Mouse (Mus musculus) limb, embryonic 12.5 days (tissue): ENCODE data around the gene Fam227b. TPM values are rescaled to one million over a fixed set of nuclear protein-coding genes. Genes with fewer than 3 reads are reported as not detected.

ENCODE experiments used
- ATAC-seq: fragments of 200-750 bp; cut with Nextera tagmentation; 2 replicates; pipeline ENCODE4 v1.8.0; 2017; ENCODE audit warnings: low read depth, moderate TSS enrichment; ENCODE audit not compliant: insufficient number of reproducible peaks, insufficient read depth, low FRiP score, low TSS enrichment
- H3K27ac ChIP-seq: fragments of 300-500 bp; sonication (generic); 2 replicates; pipeline ENCODE4 v1.5.1; 2016; ENCODE audit warnings: mild to moderate bottlenecking, moderate library complexity
- H3K27me3 ChIP-seq: fragments of 300-500 bp; sonication (generic); 2 replicates; pipeline ENCODE4 v1.6.1; 2016; ENCODE audit warnings: mild to moderate bottlenecking, moderate library complexity
- H3K36me3 ChIP-seq: fragments of 300-500 bp; sonication (generic); 2 replicates; pipeline ENCODE4 v1.6.1; 2016; ENCODE audit warnings: mild to moderate bottlenecking, moderate library complexity
- H3K4me1 ChIP-seq: fragments of 300-500 bp; sonication (generic); replicated peaks from 2 replicates; pipeline ENCODE4 v1.6.1; 2016
- H3K4me2 ChIP-seq: fragments of 300-500 bp; sonication (generic); 2 replicates; pipeline ENCODE4 v1.6.1; 2016; ENCODE audit warnings: mild to moderate bottlenecking, moderate library complexity
- H3K4me3 ChIP-seq: fragments of 300-500 bp; sonication (generic); replicated peaks from 2 replicates; pipeline ENCODE4 v1.5.1; 2016; ENCODE audit warnings: mild to moderate bottlenecking
- H3K9ac ChIP-seq: fragments of 300-500 bp; sonication (generic); replicated peaks from 2 replicates; pipeline ENCODE4 v1.6.1; 2016; ENCODE audit warnings: mild to moderate bottlenecking, moderate library complexity
- H3K9me3 ChIP-seq: fragments of 300-500 bp; sonication (generic); 2 replicates; pipeline ENCODE4 v1.6.1; 2016; ENCODE audit warnings: mild to moderate bottlenecking, moderate library complexity
- WGBS: fragments of 180-500 bp; shearing (Covaris S2); methylation state at CpG from one replicate; pipeline ENCODE4 v1.1.7; 2016; 5-methylcytosine and 5-hydroxymethylcytosine counted together
- polyA plus RNA-seq: library from polyadenylated mRNA; unstranded; fragments of >200 nt; fragmentation: Nextera tagmentation; extraction: Ambion mirVana; gene quantifications from 2 replicates; pipeline ENCODE4 v1.2.1, GENCODE M21; 2016

Gene Fam227b
- polyA plus RNA-seq, 1 experiment from 2014 or later: not detected

GRCm38 (mm10) chr2:125973207-125973606, 178.6 kb downstream of the Fam227b start:
- Histone ChIP-seq H3K36me3 (no peaks in the 10 kb centered on the region), H3K9ac (no peak overlapping the region), H3K27ac (no peak overlapping the region), H3K9me3 (no peaks in the 10 kb centered on the region), H3K27me3 (no peaks in the 10 kb centered on the region), H3K4me2 (no peak overlapping the region), H3K4me3 (no peak overlapping the region), H3K4me1 (peaks cover 19% of the 10 kb centered on the region)
- peak; percentile 52; the same call in 1 of the 2 replicates for ATAC-seq
- 40% methylated on average over 6 of the region's 6 CpGs for WGBS

- Histone ChIP-seq H3K4me3 (no peak overlapping the region), H3K9me3 (no peaks in the 10 kb centered on the region)
Measured at GRCm38 (mm10) chr2:125968811-125969210, 183.0 kb downstream of the Fam227b start.

GRCm38 (mm10) chr2:125948195-125948594, 203.6 kb downstream of the Fam227b start:
- no peaks in the 10 kb centered on the region for H3K4me1 ChIP-seq
- no peaks in the 10 kb centered on the region for H3K9me3 ChIP-seq
- no peak overlapping the region for H3K4me2 ChIP-seq
- ATAC-seq: no peak
- H3K9ac ChIP-seq: no peak overlapping the region
- no peaks in the 10 kb centered on the region for H3K27me3 ChIP-seq
- no peak overlapping the region for H3K27ac ChIP-seq
- 93% methylated on average over 2 of the region's 2 CpGs for WGBS
- no peak overlapping the region for H3K4me3 ChIP-seq
- H3K36me3 ChIP-seq: peaks cover 24% of the 10 kb centered on the region

More at GRCm38 (mm10) chr2:125968811-125969210, 183.0 kb downstream of the Fam227b start:
- ATAC-seq: no peak
- 94% methylated on average over 1 of the region's 1 CpGs for WGBS
- Histone ChIP-seq H3K4me2 (no peak overlapping the region), H3K36me3 (no peaks in the 10 kb centered on the region), H3K27ac (no peak overlapping the region), H3K27me3 (no peaks in the 10 kb centered on the region), H3K4me1 (peaks cover 9% of the 10 kb centered on the region), H3K9ac (no peak overlapping the region)

GRCm38 (mm10) chr2:125943301-125943700, 208.5 kb downstream of the Fam227b start:
- H3K36me3 ChIP-seq: peaks cover 10% of the 10 kb centered on the region; the same call in 1 of the 2 replicates
- ATAC-seq: no peak

GRCm38 (mm10) chr2:125941111-125941785, 210.6 kb downstream of the Fam227b start:
- no peaks in the 10 kb centered on the region for H3K27me3 ChIP-seq
- H3K27ac ChIP-seq: no peak overlapping the region
- no peak overlapping the region for H3K9ac ChIP-seq
- H3K9me3 ChIP-seq: no peaks in the 10 kb centered on the region
- no peaks in the 10 kb centered on the region for H3K36me3 ChIP-seq
- no peaks in the 10 kb centered on the region for H3K4me1 ChIP-seq
- ATAC-seq: no peak
- no peak overlapping the region for H3K4me3 ChIP-seq
- 66% methylated on average over 6 of the region's 6 CpGs for WGBS
- no peak overlapping the region for H3K4me2 ChIP-seq

More at GRCm38 (mm10) chr2:125943301-125943700, 208.5 kb downstream of the Fam227b start:
- Histone ChIP-seq H3K4me2 (no peak overlapping the region), H3K4me3 (no peak overlapping the region), H3K27me3 (no peaks in the 10 kb centered on the region), H3K9ac (no peak overlapping the region), H3K4me1 (no peaks in the 10 kb centered on the region), H3K27ac (no peak overlapping the region), H3K9me3 (no peaks in the 10 kb centered on the region)
- 78% methylated on average over 1 of the region's 1 CpGs for WGBS

- Histone ChIP-seq H3K9ac (no peak overlapping the region), H3K27ac (no peak overlapping the region), H3K9me3 (no peaks in the 10 kb centered on the region), H3K27me3 (no peaks in the 10 kb centered on the region), H3K4me1 (no peaks in the 10 kb centered on the region), H3K4me3 (no peak overlapping the region), H3K4me2 (no peak overlapping the region), H3K36me3 (no peaks in the 10 kb centered on the region)
- ATAC-seq: no peak
- 93% methylated on average over 6 of the region's 6 CpGs for WGBS
Measured at GRCm38 (mm10) chr2:125938993-125939642, 212.7 kb downstream of the Fam227b start.

GRCm38 (mm10) chr2:125936396-125936795, 215.4 kb downstream of the Fam227b start:
- Histone ChIP-seq H3K36me3 (peaks cover 11% of the 10 kb centered on the region; the same call in 1 of the 2 replicates), H3K4me2 (no peak overlapping the region), H3K27ac (no peak overlapping the region), H3K27me3 (no peaks in the 10 kb centered on the region), H3K4me1 (peaks cover 12% of the 10 kb centered on the region), H3K4me3 (no peak overlapping the region), H3K9me3 (no peaks in the 10 kb centered on the region), H3K9ac (no peak overlapping the region)
- no peak for ATAC-seq
- WGBS: 44% methylated on average over 5 of the region's 5 CpGs

- 70% methylated on average over 3 of the region's 3 CpGs for WGBS
- no peak for ATAC-seq
- Histone ChIP-seq H3K4me1 (peaks cover 12% of the 10 kb centered on the region), H3K4me3 (no peak overlapping the region), H3K9ac (no peak overlapping the region), H3K27ac (no peak overlapping the region), H3K9me3 (no peaks in the 10 kb centered on the region), H3K36me3 (peaks cover 24% of the 10 kb centered on the region; the same call in 1 of the 2 replicates), H3K27me3 (no peaks in the 10 kb centered on the region), H3K4me2 (no peak overlapping the region)
Measured at GRCm38 (mm10) chr2:125933977-125934376, 217.8 kb downstream of the Fam227b start.

Other genes starting within 250 kb of the Fam227b start
- 4.0 and 4.1 TPM in 2 replicates for gene Fgf7, start 117.3 kb downstream of the Fam227b start, polyA plus RNA-seq
- gene Dtwd1, start 137 bp upstream of the Fam227b start, polyA plus RNA-seq: 25.5 and 25.8 TPM in 2 replicates
- gene Gm17555, start 63.1 kb upstream of the Fam227b start, polyA plus RNA-seq: not detected in 2 replicates